Mouse (Mus musculus) heart, postnatal 0 days (tissue): ENCODE measurements around the gene Slf2. TPM values are rescaled to one million over a fixed set of nuclear protein-coding genes. Genes with fewer than 3 reads are reported as not detected.

ENCODE experiments used
- ATAC-seq: fragments of 200-750 bp; cut with Nextera tagmentation; 2 replicates; pipeline ENCODE4 v1.8.0; 2017; ENCODE audit warnings: low read depth, moderate number of reproducible peaks, moderate library complexity; ENCODE audit not compliant: insufficient read depth
- DNase-seq: peaks from one replicate; pipeline ENCODE4 v3.0.0-alpha.2; 2016; ENCODE audit warnings: low spot score
- H3K27ac ChIP-seq: fragments of 300-500 bp; sonication (generic); 2 replicates; pipeline ENCODE4 v1.5.1; 2014; ENCODE audit warnings: low read depth, mild to moderate bottlenecking
- H3K27me3 ChIP-seq: fragments of 300-500 bp; sonication (generic); 2 replicates; pipeline ENCODE4 v1.6.1; 2014; ENCODE audit warnings: low read length, mixed read lengths; ENCODE audit not compliant: control insufficient read depth, insufficient read depth
- H3K36me3 ChIP-seq: fragments of 300-500 bp; sonication (generic); replicated peaks from 2 replicates; pipeline ENCODE4 v1.6.1; 2014; ENCODE audit warnings: low read length, mixed read lengths; ENCODE audit not compliant: control insufficient read depth, insufficient read depth
- H3K4me1 ChIP-seq: fragments of 300-500 bp; sonication (generic); 2 replicates; pipeline ENCODE4 v1.6.1; 2014; ENCODE audit warnings: antibody characterized with exemption; ENCODE audit not compliant: control insufficient read depth, insufficient read depth
- H3K4me2 ChIP-seq: fragments of 300-500 bp; sonication (generic); 2 replicates; pipeline ENCODE4 v1.6.1; 2014; ENCODE audit warnings: low read depth, mild to moderate bottlenecking, low read length, moderate library complexity
- H3K4me3 ChIP-seq: fragments of 300-500 bp; sonication (generic); 2 replicates; pipeline ENCODE4 v1.5.1; 2014; ENCODE audit warnings: low read depth, low read length
- H3K9ac ChIP-seq: fragments of 300-500 bp; sonication (generic); replicated peaks from 2 replicates; pipeline ENCODE4 v1.6.1; 2014; ENCODE audit warnings: low read depth, low read length, mixed read lengths
- H3K9me3 ChIP-seq: fragments of 300-500 bp; sonication (generic); replicated peaks from 2 replicates; pipeline ENCODE4 v1.6.1; 2016; ENCODE audit warnings: low read length; ENCODE audit not compliant: control insufficient read depth
- CTCF ChIP-seq: IDR thresholded peaks from 2 replicates; pipeline ENCODE4 v1.5.1; 2016; ENCODE audit warnings: antibody characterized with exemption, control low read depth, low read depth
- EP300 ChIP-seq: IDR thresholded peaks from 2 replicates; pipeline ENCODE4 v1.6.1; 2016; ENCODE audit warnings: antibody characterized with exemption, low read depth
- WGBS: fragments of 180-500 bp; shearing (Covaris S2); extraction: QIAGEN DNeasy Blood & Tissue Kit; methylation state at CpG from one replicate; pipeline ENCODE4 v1.1.7; 2014; 5-methylcytosine and 5-hydroxymethylcytosine counted together
- polyA plus RNA-seq: library from polyadenylated mRNA; unstranded; fragments of >200 nt; fragmentation: Nextera tagmentation; extraction: Ambion mirVana; gene quantifications from 2 replicates; pipeline ENCODE4 v1.2.1, GENCODE M21; 2015
- total RNA-seq: library from RNA; depleted of rRNA; stranded (reverse); fragments of >200 nt; gene quantifications from 2 replicates; pipeline ENCODE4 v1.2.3, GENCODE M21; 2014; ENCODE audit warnings: low replicate concordance

Slf2 gene
- total and polyA plus RNA-seq, 2 experiments from 2014 or later = 20.5 to 30.6 TPM

GRCm38 (mm10) chr19:44989567-44990495 lies 58.9 kb downstream of the Slf2 start:
- Histone ChIP-seq H3K9me3 (no peaks in the 10 kb centered on the region), H3K36me3 (no peaks in the 10 kb centered on the region), H3K27ac (no peak overlapping the region), H3K4me3 (peak overlapping the region; percentile 66), H3K27me3 (no peaks in the 10 kb centered on the region), H3K4me1 (peaks cover 9% of the 10 kb centered on the region; the same call in 1 of the 2 replicates), H3K9ac (peak overlapping the region; percentile 60), H3K4me2 (peak overlapping the region; percentile 99)
- WGBS = 11% methylated on average over 22 of the region's 22 CpGs
- TF ChIP-seq EP300 (no peak), CTCF (no peak)
- no peak for ATAC-seq
- DNase-seq = no peak

DNA sequence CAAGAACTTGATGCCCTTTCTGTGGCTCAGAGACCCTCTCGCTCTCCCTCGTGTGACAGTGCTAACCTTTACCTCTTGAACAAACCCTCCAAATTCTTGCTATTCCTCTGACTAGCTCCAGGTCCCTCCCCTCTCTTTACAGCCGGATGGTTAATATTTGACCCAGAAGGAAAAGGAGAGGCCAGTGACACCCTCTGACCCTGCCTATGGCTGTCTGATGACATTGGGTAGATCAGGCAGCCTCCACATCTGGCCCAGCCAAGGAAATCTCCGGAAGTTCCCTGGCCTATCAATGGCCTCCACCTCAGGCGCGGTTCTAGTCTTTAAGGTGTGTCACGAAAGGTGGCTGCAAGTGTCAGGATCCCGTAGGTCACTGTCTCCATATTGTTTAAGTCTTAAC lies 60.1 kb downstream of the Slf2 start:
- H3K4me1 ChIP-seq = peaks cover 9% of the 10 kb centered on the region; the same call in 1 of the 2 replicates
- H3K27ac ChIP-seq = no peak overlapping the region
- no peaks in the 10 kb centered on the region for H3K9me3 ChIP-seq
- TF ChIP-seq EP300 (no peak), CTCF (no peak)
- H3K4me2 ChIP-seq = no peak overlapping the region
- DNase-seq (no peak), ATAC-seq (no peak)
- 90% methylated on average over 8 of the region's 8 CpGs for WGBS
- no peak overlapping the region for H3K4me3 ChIP-seq
- no peak overlapping the region for H3K9ac ChIP-seq
- H3K36me3 ChIP-seq = no peaks in the 10 kb centered on the region
- no peaks in the 10 kb centered on the region for H3K27me3 ChIP-seq

DNA sequence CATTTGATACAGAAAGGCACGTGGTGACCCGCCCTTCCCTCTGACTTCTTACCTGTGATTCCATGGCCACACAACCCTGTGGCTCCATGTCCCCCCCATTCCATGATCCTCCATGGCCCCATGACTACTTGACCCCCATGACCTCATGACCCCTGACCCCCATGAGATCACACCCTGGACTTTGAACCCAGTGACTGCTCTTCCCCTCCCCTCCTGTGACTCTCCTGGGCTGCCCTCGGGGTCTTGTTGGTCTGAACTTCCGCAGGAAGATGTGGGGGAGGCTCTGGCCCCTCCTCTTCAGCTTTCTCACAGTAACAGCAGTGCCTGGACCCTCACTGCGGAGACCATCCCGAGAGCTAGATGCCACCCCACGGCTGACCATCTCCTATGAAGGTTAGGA lies 61.3 kb downstream of the Slf2 start:
- H3K9me3 ChIP-seq = no peaks in the 10 kb centered on the region
- no peak overlapping the region for H3K4me2 ChIP-seq
- H3K36me3 ChIP-seq = no peaks in the 10 kb centered on the region
- peaks cover 9% of the 10 kb centered on the region; the same call in 1 of the 2 replicates for H3K4me1 ChIP-seq
- DNase-seq (no peak), ATAC-seq (no peak)
- no peak overlapping the region for H3K27ac ChIP-seq
- H3K4me3 ChIP-seq = no peak overlapping the region
- WGBS = 38% methylated on average over 7 of the region's 7 CpGs
- TF ChIP-seq CTCF (no peak), EP300 (no peak)
- H3K9ac ChIP-seq = no peak overlapping the region
- no peaks in the 10 kb centered on the region for H3K27me3 ChIP-seq

GRCm38 (mm10) chr19:44992712-44993111 lies 61.8 kb downstream of the Slf2 start:
- H3K9ac ChIP-seq = no peak overlapping the region
- DNase-seq = no peak
- no peak overlapping the region for H3K27ac ChIP-seq
- no peaks in the 10 kb centered on the region for H3K9me3 ChIP-seq
- peaks cover 9% of the 10 kb centered on the region; the same call in 1 of the 2 replicates for H3K4me1 ChIP-seq
- H3K36me3 ChIP-seq = no peaks in the 10 kb centered on the region
- TF ChIP-seq EP300 = no peak
- TF ChIP-seq CTCF = no peak
- no peak overlapping the region for H3K4me3 ChIP-seq
- H3K4me2 ChIP-seq = no peak overlapping the region
- no peaks in the 10 kb centered on the region for H3K27me3 ChIP-seq
- 58% methylated on average over 7 of the region's 7 CpGs for WGBS
- no peak for ATAC-seq

DNA sequence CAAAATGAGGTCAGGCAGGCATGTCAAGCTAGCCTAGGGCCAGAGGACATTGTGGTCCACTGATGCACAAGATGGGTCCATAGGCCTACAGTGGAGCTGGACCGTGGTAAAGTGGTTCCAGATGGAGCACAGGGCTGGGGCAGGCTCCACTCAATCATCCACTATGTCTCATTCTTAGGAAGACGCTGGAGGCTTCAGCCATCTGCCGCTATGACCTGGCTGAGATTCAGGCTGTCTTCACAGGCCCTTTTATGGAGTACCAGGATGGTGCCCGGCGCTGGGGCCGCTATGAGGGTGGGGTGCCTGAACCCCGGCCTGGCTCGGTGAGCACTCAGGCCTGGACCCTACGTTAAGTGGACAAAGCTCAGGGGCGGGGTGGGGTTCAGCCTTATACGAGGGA lies 66.8 kb downstream of the Slf2 start:
- no peaks in the 10 kb centered on the region for H3K9me3 ChIP-seq
- H3K27ac ChIP-seq = no peak overlapping the region
- 83% methylated on average over 11 of the region's 11 CpGs for WGBS

More for the DNA sequence above, 66.8 kb downstream of the Slf2 start:
- no peak for ATAC-seq
- H3K4me3 ChIP-seq = no peak overlapping the region
- no peaks in the 10 kb centered on the region for H3K36me3 ChIP-seq
- DNase-seq = no peak
- no peaks in the 10 kb centered on the region for H3K27me3 ChIP-seq
- no peaks in the 10 kb centered on the region for H3K4me1 ChIP-seq
- no peak for TF ChIP-seq EP300
- no peak for TF ChIP-seq CTCF
- no peak overlapping the region for H3K9ac ChIP-seq
- no peak overlapping the region for H3K4me2 ChIP-seq
